Mouse (Mus musculus): ENCODE measurements around the gene Ncoa6. TPM values are rescaled to one million over a fixed set of nuclear protein-coding genes. Genes with fewer than 3 reads are reported as not detected.
"Not testable (repeated sequence)": the region's sequence is repeated elsewhere in the genome, so short reads cannot be mapped to it uniquely, and the experiment has no call there.

The Ncoa6 gene
- polyA plus RNA-seq, 1 experiment from 2014 or later, result 18.0 TPM

- H3K27me3 ChIP-seq (ENCODE audit: control insufficient read depth, insufficient read depth, low read depth, low read length); ATAC-seq (ENCODE audit: low read depth); H3K9ac ChIP-seq (ENCODE audit: low read length); H3K4me2 ChIP-seq (ENCODE audit: low read depth, low read length); H3K36me3 ChIP-seq (ENCODE audit: control insufficient read depth, insufficient read depth, low read length); H3K9me3 ChIP-seq (ENCODE audit: control insufficient read depth, low read length); H3K27ac ChIP-seq (ENCODE audit: low read length); H3K4me1 ChIP-seq (replicated peaks; ENCODE audit: control insufficient read depth, insufficient read depth, low read length); H3K4me3 ChIP-seq (ENCODE audit: low read length): not testable (repeated sequence)
- 95% methylated on average over 1 of the region's 1 CpGs for WGBS
Observed at GRCm38 (mm10) chr2:155447906-155448305, 25.8 kb downstream of the Ncoa6 start.

GRCm38 (mm10) chr2:155443446-155443845 is 30.2 kb downstream of the Ncoa6 start:
- no peak for ATAC-seq (ENCODE audit: low read depth)
- H3K9ac ChIP-seq (ENCODE audit: low read length), result no peak overlapping the region
- no peak overlapping the region for H3K4me2 ChIP-seq (ENCODE audit: low read depth, low read length)

GRCm38 (mm10) chr2:155442916-155443315 is 30.8 kb downstream of the Ncoa6 start:
- no peak for ATAC-seq (ENCODE audit: low read depth)
- Histone ChIP-seq H3K36me3 (ENCODE audit: control insufficient read depth, insufficient read depth, low read length) (no peaks in the 10 kb centered on the region), H3K9ac (ENCODE audit: low read length) (no peak overlapping the region), H3K4me1 (replicated peaks; ENCODE audit: control insufficient read depth, insufficient read depth, low read length) (no peaks in the 10 kb centered on the region), H3K27ac (ENCODE audit: low read length) (no peak overlapping the region), H3K4me2 (ENCODE audit: low read depth, low read length) (no peak overlapping the region), H3K27me3 (ENCODE audit: control insufficient read depth, insufficient read depth, low read depth, low read length) (no peaks in the 10 kb centered on the region), H3K9me3 (ENCODE audit: control insufficient read depth, low read length) (no peaks in the 10 kb centered on the region), H3K4me3 (ENCODE audit: low read length) (no peak overlapping the region)
- 82% methylated on average over 4 of the region's 4 CpGs for WGBS

More at GRCm38 (mm10) chr2:155443446-155443845, 30.2 kb downstream of the Ncoa6 start:
- WGBS, result 59% methylated on average over 2 of the region's 2 CpGs
- Histone ChIP-seq H3K27me3 (ENCODE audit: control insufficient read depth, insufficient read depth, low read depth, low read length) (no peaks in the 10 kb centered on the region), H3K4me3 (ENCODE audit: low read length) (no peak overlapping the region), H3K36me3 (ENCODE audit: control insufficient read depth, insufficient read depth, low read length) (no peaks in the 10 kb centered on the region), H3K4me1 (replicated peaks; ENCODE audit: control insufficient read depth, insufficient read depth, low read length) (no peaks in the 10 kb centered on the region), H3K9me3 (ENCODE audit: control insufficient read depth, low read length) (no peaks in the 10 kb centered on the region), H3K27ac (ENCODE audit: low read length) (no peak overlapping the region)

GRCm38 (mm10) chr2:155436445-155436844 is 37.2 kb downstream of the Ncoa6 start:
- no peak overlapping the region for H3K27ac ChIP-seq (ENCODE audit: low read length)
- H3K27me3 ChIP-seq (ENCODE audit: control insufficient read depth, insufficient read depth, low read depth, low read length), result no peaks in the 10 kb centered on the region
- H3K36me3 ChIP-seq (ENCODE audit: control insufficient read depth, insufficient read depth, low read length), result peaks cover 27% of the 10 kb centered on the region
- no peak overlapping the region for H3K4me2 ChIP-seq (ENCODE audit: low read depth, low read length)
- no peak for ATAC-seq (ENCODE audit: low read depth)
- H3K9ac ChIP-seq (ENCODE audit: low read length), result no peak overlapping the region
- no peak overlapping the region for H3K4me3 ChIP-seq (ENCODE audit: low read length)
- no peaks in the 10 kb centered on the region for H3K9me3 ChIP-seq (ENCODE audit: control insufficient read depth, low read length)
- H3K4me1 ChIP-seq (replicated peaks; ENCODE audit: control insufficient read depth, insufficient read depth, low read length), result no peaks in the 10 kb centered on the region

GRCm38 (mm10) chr2:155420911-155421310 is 52.8 kb downstream of the Ncoa6 start:
- ATAC-seq (ENCODE audit: low read depth), result no peak
- Histone ChIP-seq H3K4me2 (ENCODE audit: low read depth, low read length) (no peak overlapping the region), H3K4me1 (replicated peaks; ENCODE audit: control insufficient read depth, insufficient read depth, low read length) (no peaks in the 10 kb centered on the region), H3K27me3 (ENCODE audit: control insufficient read depth, insufficient read depth, low read depth, low read length) (no peaks in the 10 kb centered on the region), H3K4me3 (ENCODE audit: low read length) (no peak overlapping the region), H3K27ac (ENCODE audit: low read length) (no peak overlapping the region), H3K9ac (ENCODE audit: low read length) (no peak overlapping the region), H3K36me3 (ENCODE audit: control insufficient read depth, insufficient read depth, low read length) (peaks cover 26% of the 10 kb centered on the region), H3K9me3 (ENCODE audit: control insufficient read depth, low read length) (no peaks in the 10 kb centered on the region)
- WGBS, result 86% methylated on average over 2 of the region's 2 CpGs

- ATAC-seq (ENCODE audit: low read depth), result no peak
- H3K4me2 ChIP-seq (ENCODE audit: low read depth, low read length), result no peak overlapping the region
- H3K4me1 ChIP-seq (replicated peaks; ENCODE audit: control insufficient read depth, insufficient read depth, low read length), result no peaks in the 10 kb centered on the region
- H3K9ac ChIP-seq (ENCODE audit: low read length), result no peak overlapping the region
- peaks cover 35% of the 10 kb centered on the region for H3K36me3 ChIP-seq (ENCODE audit: control insufficient read depth, insufficient read depth, low read length)
- H3K4me3 ChIP-seq (ENCODE audit: low read length), result no peak overlapping the region
- WGBS, result 92% methylated on average over 1 of the region's 1 CpGs
- H3K9me3 ChIP-seq (ENCODE audit: control insufficient read depth, low read length), result no peaks in the 10 kb centered on the region
- no peaks in the 10 kb centered on the region for H3K27me3 ChIP-seq (ENCODE audit: control insufficient read depth, insufficient read depth, low read depth, low read length)
- H3K27ac ChIP-seq (ENCODE audit: low read length), result no peak overlapping the region
Observed at GRCm38 (mm10) chr2:155404635-155405034, 69.1 kb downstream of the Ncoa6 start.

GRCm38 (mm10) chr2:155401926-155402325 is 71.8 kb downstream of the Ncoa6 start:
- no peak for ATAC-seq (ENCODE audit: low read depth)
- H3K4me2 ChIP-seq (ENCODE audit: low read depth, low read length), result no peak overlapping the region
- peaks cover 22% of the 10 kb centered on the region for H3K36me3 ChIP-seq (ENCODE audit: control insufficient read depth, insufficient read depth, low read length)
- H3K9me3 ChIP-seq (ENCODE audit: control insufficient read depth, low read length), result no peaks in the 10 kb centered on the region
- H3K27ac ChIP-seq (ENCODE audit: low read length), result no peak overlapping the region
- no peaks in the 10 kb centered on the region for H3K27me3 ChIP-seq (ENCODE audit: control insufficient read depth, insufficient read depth, low read depth, low read length)
- H3K9ac ChIP-seq (ENCODE audit: low read length), result no peak overlapping the region
- H3K4me1 ChIP-seq (replicated peaks; ENCODE audit: control insufficient read depth, insufficient read depth, low read length), result no peaks in the 10 kb centered on the region
- WGBS, result 94% methylated on average over 4 of the region's 4 CpGs
- no peak overlapping the region for H3K4me3 ChIP-seq (ENCODE audit: low read length)

GRCm38 (mm10) chr2:155400276-155400675 is 73.4 kb downstream of the Ncoa6 start:
- Histone ChIP-seq H3K9me3 (ENCODE audit: control insufficient read depth, low read length) (no peaks in the 10 kb centered on the region), H3K36me3 (ENCODE audit: control insufficient read depth, insufficient read depth, low read length) (peaks cover 16% of the 10 kb centered on the region; the same call in 1 of the 2 replicates), H3K4me2 (ENCODE audit: low read depth, low read length) (no peak overlapping the region), H3K27ac (ENCODE audit: low read length) (no peak overlapping the region), H3K4me1 (replicated peaks; ENCODE audit: control insufficient read depth, insufficient read depth, low read length) (no peaks in the 10 kb centered on the region), H3K27me3 (ENCODE audit: control insufficient read depth, insufficient read depth, low read depth, low read length) (no peaks in the 10 kb centered on the region), H3K4me3 (ENCODE audit: low read length) (no peak overlapping the region), H3K9ac (ENCODE audit: low read length) (no peak overlapping the region)
- no peak for ATAC-seq (ENCODE audit: low read depth)

GRCm38 (mm10) chr2:155394586-155394985 is 79.1 kb downstream of the Ncoa6 start:
- ATAC-seq (ENCODE audit: low read depth), result no peak
- Histone ChIP-seq H3K27me3 (ENCODE audit: control insufficient read depth, insufficient read depth, low read depth, low read length) (no peaks in the 10 kb centered on the region), H3K4me3 (ENCODE audit: low read length) (no peak overlapping the region), H3K9ac (ENCODE audit: low read length) (no peak overlapping the region), H3K27ac (ENCODE audit: low read length) (no peak overlapping the region), H3K9me3 (ENCODE audit: control insufficient read depth, low read length) (no peaks in the 10 kb centered on the region), H3K4me1 (replicated peaks; ENCODE audit: control insufficient read depth, insufficient read depth, low read length) (no peaks in the 10 kb centered on the region), H3K4me2 (ENCODE audit: low read depth, low read length) (no peak overlapping the region), H3K36me3 (ENCODE audit: control insufficient read depth, insufficient read depth, low read length) (peaks cover 16% of the 10 kb centered on the region; the same call in 1 of the 2 replicates)
- 82% methylated on average over 5 of the region's 5 CpGs for WGBS

GRCm38 (mm10) chr2:155388573-155388972 is 85.1 kb downstream of the Ncoa6 start:
- H3K4me1 ChIP-seq (replicated peaks; ENCODE audit: control insufficient read depth, insufficient read depth, low read length), result no peaks in the 10 kb centered on the region
- H3K4me2 ChIP-seq (ENCODE audit: low read depth, low read length), result no peak overlapping the region
- 76% methylated on average over 2 of the region's 2 CpGs for WGBS
- H3K36me3 ChIP-seq (ENCODE audit: control insufficient read depth, insufficient read depth, low read length), result peaks cover 13% of the 10 kb centered on the region
- no peak overlapping the region for H3K4me3 ChIP-seq (ENCODE audit: low read length)
- no peaks in the 10 kb centered on the region for H3K9me3 ChIP-seq (ENCODE audit: control insufficient read depth, low read length)
- H3K27me3 ChIP-seq (ENCODE audit: control insufficient read depth, insufficient read depth, low read depth, low read length), result no peaks in the 10 kb centered on the region
- no peak overlapping the region for H3K9ac ChIP-seq (ENCODE audit: low read length)
- no peak overlapping the region for H3K27ac ChIP-seq (ENCODE audit: low read length)
- ATAC-seq (ENCODE audit: low read depth), result no peak
